Mouse (Mus musculus): ENCODE results near the gene Ccdc32.
A peak's percentile ranks its signal among the peaks of the same experiment; 100 is the strongest.
"Not testable (repeated sequence)": the region's sequence is repeated elsewhere in the genome, so short reads cannot be mapped to it uniquely, and the experiment has no call there.

Ccdc32 gene

DNA sequence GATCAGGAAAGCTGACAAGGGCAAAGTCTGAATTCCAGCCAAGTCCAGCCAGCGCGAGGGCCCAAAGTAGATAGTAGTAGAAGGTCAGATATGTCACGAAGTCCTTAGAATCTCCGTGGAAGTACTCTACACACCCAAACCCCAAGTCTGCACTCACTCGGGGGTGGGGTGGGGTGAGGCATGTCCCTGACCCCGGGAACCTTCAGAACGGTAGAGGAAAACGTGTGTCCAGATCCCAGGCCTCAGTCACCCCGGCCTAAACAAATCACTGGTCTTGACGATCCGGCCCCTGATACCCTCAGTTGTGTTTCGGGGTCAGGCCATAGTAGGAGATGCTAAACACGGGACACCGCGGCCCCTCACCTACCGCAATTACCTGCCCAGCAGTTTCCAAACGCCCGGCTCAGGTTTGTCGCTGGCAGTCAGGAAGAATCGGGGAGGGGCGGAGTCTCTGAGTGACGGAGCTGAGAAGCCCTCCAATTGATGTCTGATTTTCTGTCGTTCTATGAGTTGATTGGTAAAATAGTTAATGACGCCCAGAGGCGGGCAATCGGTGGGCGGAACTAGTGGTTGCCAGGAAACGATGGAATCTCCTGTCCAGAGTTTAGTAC is at the start of gene Ccdc32:
Gene Ccdc32, minus strand, starts transcription at position 453 of the 611 bp plus-strand sequence.
- peak; percentile 97 for DNase-seq (ENCODE audit: low spot score)

DNA sequence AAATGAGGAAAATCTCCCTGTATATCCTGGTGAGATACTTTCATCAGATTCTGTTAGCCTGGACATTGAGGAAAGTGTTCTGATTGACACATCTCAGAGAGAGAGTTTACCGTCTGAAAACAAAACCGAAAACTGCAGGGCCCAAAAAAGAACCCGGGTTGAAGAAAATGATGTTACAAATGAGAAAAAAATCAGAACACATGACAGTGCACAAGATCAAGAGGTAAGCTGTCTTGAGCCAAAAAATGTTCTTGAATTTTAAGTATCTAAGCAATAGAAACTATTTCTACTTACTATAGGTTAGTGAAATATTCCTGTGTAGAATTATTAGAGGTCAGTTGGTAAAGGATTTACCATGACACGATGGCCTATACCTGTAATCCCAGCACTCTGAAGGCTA is 43.2 kb upstream of the Ccdc32 start:
- no peak for DNase-seq (ENCODE audit: low spot score)

DNA sequence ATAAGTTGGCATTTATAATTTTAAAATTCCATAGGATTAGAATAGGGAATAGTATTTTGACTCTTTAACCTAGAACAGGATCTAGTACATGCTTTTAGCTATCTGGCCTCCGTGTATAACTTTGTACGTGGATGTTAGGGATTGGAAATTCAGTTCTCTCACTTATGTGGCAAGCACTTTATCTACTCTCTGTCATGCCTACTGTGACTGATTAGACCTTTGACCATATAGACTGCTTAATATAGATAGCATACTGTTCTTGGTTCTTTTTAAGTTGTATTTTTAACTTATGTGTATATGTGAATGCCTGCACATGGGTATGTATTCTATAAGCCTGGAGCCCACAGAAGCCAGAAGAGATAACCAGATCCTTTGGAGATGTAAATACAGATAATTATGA is 30.9 kb upstream of the Ccdc32 start:
- DNase-seq (ENCODE audit: low spot score) = no peak

DNA sequence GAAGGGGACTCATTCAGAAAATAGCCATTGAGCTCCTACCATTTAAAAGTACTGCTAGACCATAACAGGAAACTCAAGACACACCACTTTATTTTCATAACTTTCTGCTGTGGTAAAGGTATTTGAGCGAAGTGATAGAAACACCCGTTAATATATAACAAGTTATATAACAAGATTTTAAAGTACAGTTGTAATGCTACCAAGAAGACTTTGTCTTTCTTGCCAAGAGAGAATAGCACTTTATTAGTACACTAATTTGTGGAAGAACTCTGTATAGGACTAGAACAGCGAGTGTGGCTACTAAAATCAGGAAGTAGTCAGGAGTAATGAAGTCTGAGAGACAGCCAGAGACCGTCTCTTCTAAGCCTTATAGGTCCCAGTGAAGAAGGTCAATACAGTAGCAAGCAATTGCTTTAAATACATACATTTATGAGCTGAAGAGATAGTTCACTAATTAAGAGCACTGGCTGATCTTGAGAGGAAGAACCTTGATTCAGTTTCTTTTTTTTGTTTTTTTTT is 21.0 kb upstream of the Ccdc32 start:
- DNase-seq (ENCODE audit: low spot score) = no peak

DNA sequence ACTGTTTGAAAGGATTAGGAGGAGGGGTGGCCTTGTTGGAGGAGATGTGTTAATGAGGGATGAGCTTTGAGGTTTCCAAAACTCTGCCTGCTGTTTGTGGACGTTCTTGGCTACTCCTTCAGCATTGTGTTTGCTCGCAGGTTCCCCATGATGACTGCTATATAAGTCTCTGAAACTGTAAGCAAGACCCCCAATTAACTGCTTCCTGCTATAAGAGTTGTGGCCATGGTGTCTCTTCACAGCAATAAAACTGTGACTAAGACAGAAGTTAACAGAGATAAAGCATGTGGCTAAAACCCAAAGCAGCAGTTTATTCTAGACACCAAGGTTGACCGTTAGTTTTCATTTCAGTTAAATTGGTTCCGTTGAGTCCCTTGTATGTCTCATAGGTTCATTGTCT is 18.7 kb upstream of the Ccdc32 start:
- no peak for DNase-seq (ENCODE audit: low spot score)

DNA sequence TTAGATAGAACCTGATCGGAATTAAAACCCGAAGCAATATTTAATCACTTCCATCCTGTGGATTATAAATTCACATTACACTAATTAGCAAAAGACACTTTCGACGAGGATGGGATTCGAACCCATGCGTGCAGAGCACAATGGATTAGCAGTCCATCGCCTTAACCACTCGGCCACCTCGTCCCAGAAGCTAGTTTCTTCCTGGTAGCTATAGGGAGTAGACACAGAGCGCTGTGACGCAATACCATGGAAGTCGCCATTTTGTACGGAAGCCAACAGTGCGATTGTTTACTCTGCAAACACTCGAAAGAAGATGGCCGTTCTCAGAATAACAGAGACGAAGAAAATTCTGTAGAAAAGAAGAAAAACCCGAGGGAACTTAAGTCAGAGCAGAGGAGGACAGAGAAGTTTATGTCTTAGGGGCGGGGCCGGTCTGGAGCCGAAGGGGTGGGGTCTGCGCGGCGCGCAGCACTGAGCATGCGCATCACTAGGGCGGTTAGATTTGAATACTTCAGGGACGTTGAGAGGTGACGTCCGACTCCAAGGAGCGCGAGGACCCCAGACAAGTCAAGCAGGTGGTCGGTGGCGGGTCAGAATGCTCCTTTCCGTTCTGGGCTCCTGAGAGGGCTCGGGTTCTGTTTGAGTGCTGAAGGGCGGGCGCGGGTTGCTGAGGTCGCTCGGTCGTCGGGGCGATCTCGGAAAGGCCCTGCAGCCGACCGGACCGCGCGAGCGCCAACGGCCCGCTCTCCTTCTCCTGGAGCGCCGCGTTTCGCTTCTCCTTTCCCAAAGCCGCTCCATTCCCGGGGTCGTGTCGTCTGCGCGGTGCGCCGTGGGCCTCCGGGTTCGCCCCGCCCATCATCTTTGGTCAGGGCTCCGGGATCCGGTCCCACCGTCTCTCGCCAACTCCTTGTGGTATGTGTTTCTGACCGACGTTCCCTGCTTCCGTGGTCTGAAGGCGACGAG is 17.7 kb upstream of the Ccdc32 start, which contains the start of gene Knl1:
Gene Knl1, plus strand, starts transcription at position 471 of the 963 bp plus-strand sequence.
- DNase-seq (ENCODE audit: low spot score) = peak; percentile 97

DNA sequence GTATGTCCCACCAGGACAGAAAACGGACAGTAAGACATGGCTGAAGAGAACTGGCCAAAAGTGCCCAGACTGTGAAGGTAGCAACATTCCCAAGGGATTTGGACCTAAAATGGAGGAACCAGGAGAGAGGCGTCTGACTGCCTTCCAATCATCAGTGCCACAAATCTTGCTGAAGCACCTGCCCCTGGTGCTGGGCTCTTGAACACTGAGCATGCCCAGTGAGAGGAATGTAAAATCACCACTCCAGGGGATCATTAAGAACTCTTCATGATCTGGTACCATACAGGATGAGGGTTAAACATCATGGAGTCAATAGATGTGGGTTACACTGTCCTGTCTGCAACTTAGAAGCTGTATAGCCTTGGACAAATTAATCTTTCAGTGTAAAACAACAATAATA is 16.0 kb upstream of the Ccdc32 start:
- no peak for DNase-seq (ENCODE audit: low spot score)

DNA sequence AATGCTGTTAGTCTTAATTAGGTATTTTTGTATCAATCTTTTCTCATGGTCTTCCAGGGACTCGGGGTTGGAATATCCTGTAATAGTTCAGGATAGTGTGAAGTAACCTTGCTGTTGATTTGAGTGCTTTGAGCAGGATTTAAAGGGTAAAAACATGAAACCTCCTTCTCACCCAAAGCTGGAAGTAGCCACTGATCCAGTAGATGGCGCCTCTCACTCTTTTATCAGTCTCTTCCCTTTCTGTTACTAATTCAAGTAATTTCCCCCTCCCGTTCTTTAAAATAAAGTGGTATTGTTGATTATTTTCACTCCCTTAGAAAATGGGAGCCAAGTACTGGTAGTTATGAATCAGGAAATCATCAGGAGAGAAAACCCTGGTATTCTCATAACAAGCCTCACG is 11.7 kb upstream of the Ccdc32 start:
- DNase-seq (ENCODE audit: low spot score) = peak; percentile 50

DNA sequence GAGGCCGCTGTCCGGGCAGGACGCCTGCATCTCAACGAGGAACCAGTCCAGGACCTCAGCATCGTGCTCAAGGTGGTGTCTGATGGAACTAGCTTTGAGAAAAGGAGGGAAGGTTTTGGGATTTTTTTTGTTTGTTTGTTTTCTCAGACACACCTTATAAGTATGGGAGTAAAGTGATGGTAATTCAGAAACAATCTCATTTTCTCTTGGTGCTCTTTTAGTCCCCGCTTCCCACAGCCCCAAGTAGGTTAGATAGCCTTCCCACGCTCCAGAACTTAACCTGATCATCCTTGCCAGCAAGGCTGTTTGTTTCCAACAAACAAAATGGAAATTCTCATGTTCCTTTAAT is 6.2 kb upstream of the Ccdc32 start:
- no peak for DNase-seq (ENCODE audit: low spot score)

DNA sequence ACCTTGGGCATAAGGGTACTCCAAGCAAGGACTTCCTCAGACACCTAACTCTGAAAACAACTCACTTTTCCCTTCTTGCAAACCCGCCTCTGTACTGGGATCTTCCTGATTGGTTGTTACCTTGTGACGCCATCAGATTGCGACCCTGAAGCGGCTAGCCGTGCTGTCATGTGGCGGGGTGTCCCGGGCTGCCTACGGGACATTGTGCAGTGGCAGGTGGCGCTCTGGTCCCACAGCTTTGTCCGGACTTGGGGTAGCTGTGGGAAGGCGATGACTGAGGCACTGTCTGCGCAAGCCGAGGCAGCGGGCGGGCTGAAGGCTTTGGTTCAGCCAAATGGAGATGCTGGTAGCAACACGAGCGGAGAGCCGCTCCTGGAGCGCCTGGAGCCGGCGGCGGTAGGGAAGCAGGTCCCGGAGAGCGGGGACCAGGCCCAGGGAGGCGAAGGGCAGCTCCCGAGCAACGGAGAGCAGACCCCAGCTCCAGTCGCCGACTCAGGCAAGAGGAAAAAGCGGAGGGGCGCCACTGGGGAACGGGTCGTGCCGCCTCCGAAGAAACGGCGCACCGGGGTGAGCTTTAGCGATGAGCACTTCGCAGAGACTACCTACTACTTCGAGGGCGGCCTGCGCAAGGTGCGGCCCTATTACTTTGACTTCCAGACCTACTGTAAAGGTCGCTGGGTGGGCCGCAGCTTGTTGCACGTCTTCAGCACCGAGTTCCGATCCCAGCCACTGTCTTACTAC is 5.6 kb upstream of the Ccdc32 start, which contains the start of gene Rpusd2:
Gene Rpusd2, plus strand, starts transcription at position 135 of the 741 bp plus-strand sequence.
- DNase-seq (ENCODE audit: low spot score) = peak; percentile 93

DNA sequence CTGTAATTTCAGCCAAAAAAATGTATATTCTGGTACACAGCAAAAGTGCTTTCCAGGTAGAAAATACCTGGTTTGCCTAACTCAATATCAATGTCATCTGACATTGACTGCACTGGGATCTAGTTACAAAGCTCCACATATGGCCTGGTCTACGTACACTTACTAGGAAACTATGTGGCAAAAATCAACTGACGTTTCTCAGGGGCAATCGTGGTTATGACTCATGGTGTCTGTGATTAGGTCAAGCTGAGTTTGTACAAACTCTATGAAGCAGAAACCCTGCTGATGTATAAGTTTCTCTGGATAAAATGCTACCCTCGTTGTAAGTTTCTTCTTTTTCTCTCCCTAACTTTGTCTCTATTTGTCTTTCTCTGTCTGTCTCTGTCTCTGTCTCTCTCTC is 3.0 kb upstream of the Ccdc32 start:
- no peak for DNase-seq (ENCODE audit: low spot score)

DNA sequence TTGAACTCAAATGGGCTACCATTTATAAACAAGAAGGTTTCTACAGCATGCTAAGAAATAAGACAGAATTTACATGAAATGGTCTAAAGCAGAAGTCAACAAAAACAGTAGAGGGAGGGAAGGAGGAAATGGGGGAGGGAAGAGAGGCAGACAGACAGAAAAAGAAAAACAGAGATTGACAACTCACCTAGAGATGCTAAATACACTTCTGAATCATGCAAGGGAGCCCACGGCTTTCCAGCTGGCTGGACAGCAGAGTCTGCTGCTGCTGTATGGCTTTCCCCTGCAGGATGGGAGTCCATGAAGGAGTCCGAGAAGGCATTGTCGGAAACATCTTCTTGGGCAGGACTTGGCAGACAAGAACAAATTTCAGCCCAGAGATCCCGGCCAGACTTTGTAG is 2.2 kb downstream of the Ccdc32 start:
- DNase-seq (ENCODE audit: low spot score) = no peak

DNA sequence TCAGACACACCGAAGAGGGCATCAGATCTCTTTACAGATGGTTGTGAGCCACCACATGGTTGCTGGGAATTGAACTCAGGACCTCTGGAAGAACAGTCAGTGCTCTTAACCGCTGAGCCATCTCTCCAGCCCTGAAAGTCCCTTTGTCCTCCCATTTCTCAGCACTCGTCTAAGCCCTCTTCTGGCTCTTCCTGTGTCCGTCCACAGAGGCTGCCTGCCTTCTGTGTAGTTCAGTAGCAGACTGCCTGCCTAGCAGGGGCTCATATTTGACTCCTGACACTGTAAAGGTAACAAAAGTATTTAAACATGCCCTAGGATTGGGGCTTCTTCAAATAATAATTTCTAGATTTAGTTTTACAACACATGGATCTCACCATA is 4.0 kb downstream of the Ccdc32 start:
- DNase-seq (ENCODE audit: low spot score) = no peak

DNA sequence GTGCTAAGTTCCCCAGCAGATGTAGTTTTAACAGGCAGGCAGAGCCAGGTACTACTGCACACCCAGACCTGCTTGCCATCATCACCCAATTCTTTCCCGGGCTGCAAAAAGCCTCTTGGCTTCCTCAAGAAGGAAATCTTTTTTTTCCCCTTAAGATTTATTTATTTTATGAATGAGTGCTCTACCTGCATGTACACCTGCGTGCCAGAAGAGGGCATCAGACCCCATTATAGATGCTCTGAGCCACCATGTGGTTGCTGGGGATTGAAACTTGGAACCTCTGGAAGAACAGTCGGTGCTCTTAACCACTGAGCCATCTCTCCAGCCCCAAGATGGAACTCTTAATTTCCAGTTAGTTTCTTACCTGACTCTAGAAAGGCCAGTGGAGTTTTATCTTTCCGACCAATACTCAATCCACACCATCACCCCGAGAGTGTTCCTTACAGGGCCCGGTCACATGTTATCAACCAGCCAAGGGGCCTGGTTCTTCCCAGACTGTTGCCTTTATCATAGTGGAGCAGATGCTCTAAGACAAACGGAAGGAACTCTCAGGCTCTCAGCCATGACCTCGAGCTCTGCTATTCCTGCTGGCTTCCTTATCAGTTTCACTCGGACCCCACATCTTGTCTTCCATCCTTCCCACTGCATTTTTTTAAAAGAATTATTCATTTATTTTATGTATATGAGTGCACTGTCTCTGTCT is 4.5 kb downstream of the Ccdc32 start:
- DNase-seq (ENCODE audit: low spot score) = no peak

DNA sequence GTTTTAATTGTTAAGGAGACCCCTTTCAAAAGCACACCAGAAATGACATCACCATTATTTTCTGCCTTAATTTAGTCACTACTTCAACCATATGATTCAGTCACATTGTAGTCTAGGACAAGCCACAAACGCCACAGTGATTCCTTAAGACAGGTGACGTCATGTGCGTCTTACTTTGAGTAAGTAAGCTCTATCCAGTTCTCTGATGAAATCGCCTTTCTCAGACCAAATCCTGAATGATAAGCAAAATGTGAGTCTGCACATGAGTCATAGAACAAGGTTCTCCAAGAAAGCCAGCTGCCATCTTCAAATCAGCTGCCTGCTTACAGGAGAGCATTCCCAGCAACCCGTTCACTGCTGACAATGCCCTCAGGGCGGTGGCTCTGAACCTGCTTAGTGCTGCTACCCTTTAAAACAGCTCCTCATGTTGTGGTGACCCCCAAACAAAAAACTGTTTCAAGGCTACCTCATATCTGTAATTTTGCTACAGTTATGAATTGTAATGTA is 6.0 kb downstream of the Ccdc32 start:
- DNase-seq (ENCODE audit: low spot score) = no peak

DNA sequence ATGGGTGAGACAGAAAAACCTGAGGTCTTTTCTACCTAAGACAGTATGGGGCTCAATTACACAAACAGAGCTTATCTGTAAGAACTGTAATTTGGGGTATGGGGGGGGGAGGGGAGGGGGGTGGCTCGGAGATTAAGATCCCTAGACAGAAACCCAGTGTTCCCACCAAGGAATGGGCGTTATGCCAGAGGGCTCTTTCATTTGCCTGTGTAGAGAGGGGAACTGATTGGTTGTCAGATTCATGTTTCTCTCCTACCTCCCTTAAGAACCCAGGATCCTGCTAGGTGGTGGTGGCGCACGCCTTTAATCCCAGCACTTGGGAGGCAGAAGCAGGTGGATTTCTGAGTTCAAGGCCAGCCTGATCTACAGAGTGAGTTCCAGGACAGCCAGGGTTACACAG is 9.7 kb downstream of the Ccdc32 start:
- no peak for DNase-seq (ENCODE audit: low spot score)

DNA sequence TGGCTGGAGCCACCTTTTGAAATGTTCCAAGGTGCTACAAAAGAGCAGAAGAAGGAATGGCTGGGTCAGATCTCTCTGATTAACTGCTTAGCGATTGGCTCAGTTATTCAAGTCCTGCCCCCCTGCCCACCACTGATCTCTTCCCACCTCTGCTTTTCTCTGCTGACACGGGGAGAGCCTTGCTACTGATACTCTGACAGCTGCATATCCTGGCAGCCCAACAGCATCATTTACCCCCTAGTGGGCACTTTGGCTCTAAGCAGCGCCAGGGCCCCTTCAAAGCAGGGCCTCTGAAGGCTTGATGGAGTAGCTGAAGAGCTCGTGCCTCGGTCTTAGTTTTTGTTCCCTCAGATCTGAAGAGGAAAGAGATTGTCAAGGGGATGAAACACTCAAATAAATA is 10.1 kb downstream of the Ccdc32 start:
- no peak for DNase-seq (ENCODE audit: low spot score)

DNA sequence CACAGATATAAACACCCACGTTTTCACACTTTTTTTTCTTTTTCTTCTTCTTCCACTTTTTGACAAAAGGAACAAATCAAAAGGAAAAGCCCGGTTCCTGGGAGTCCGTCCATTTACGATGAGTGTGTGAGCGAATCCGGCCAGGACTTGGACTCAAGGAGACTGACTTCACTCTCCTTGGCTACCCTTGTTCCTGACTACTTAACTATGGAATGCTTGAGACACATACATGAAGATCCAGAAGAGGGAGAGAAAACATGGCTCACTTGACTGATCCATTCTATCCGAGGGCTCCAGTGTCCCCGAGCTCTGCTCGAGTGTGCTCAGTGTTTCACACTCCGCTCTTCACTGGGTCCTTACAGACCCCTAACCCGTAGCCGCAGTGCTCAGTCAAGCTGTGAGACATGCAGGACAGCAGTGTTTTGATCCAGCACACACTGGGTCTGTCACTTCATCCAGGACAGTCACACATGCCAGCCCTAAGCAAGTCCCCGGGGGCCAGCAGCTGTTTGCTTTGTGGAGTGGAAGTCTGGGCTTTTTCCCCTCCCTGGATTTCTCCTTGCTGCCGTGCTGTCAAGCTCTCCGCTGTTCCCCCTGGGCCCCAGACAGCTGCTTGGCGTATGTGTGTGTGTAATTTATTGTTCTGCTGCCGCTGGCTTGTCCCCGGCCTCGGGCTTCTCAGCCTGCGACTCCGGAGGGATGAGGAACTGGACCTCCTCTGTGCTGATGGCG is 10.6 kb downstream of the Ccdc32 start:
- no peak for DNase-seq (ENCODE audit: low spot score)

DNA sequence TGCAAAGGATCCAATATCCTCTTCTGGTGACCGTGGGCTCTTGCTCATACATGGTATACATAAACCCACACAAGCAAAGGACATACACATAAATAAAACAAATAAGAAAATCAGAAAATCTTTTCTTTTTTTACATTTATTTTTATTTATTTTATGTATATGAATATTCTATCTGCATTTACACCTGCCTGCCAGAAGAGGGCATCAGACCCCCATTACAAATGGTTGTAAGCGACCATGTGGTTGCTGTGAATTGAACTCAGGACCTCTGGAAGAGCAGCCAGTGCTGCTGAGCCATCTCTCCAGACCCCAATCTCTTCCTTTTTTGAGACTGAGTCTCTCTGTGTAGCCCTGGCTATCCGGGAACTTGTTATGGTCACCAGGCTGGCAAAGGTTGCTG is 11.5 kb downstream of the Ccdc32 start:
- no peak for DNase-seq (ENCODE audit: low spot score)

DNA sequence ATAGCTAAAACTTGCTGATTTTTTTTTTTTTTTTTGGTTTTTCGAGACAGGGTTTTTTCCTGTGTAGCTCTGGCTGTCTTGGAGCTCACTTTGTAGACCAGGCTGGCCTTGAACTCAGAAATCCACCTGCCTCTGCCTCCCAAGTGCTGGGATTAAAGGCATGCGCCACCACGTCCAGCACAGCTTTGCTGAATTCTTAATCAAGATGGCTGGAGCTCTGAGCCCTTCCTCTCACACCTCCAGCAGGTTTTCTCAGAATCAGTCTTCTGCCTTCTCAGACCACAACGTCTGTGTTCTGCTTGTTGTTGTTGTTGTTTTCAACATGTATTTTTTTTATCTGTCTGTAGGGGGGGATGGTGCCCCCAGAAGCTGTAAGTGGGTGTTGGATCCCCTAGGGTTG is 12.9 kb downstream of the Ccdc32 start:
- DNase-seq (ENCODE audit: low spot score) = not testable (repeated sequence)

DNA sequence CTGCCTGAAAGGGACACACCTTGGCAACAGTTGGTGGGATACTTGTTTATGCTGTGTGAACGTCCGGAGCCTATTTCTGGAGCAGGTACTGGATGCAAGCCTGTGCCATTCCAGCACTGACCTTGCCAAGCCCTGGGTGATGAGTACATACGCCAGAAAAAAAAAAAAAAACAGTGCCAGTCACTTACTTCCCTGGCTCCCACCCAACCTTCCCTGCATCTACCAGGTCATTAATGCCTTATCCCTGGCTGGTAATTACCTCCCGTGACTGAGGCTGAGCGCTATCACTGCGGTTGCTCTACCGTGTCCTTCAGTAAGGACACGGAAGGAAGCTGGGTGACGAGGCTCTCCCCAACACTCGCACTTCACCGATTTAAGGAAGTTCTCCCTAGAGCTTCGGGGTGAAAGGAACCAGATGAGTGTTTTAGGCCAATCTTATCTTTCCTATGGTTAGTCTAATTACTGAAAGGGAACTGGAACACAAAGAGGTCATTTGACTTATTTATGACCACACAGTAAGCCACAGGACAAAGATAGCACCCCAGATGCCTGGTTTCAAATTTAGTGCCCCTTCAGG is 13.5 kb downstream of the Ccdc32 start:
- no peak for DNase-seq (ENCODE audit: low spot score)

Measured in layer of hippocampus, adult 11-12 months (tissue).